Mouse (Mus musculus) ES-E14 (cell line): ENCODE measurements around the gene Nav2. TPM values are rescaled to one million over a fixed set of nuclear protein-coding genes. Genes with fewer than 3 reads are reported as not detected.

ENCODE experiments used
- DNase-seq: peaks from one replicate; pipeline ENCODE4 v3.0.0-alpha.2; 2013; ENCODE audit warnings: low read depth, low spot score
- H3K27ac ChIP-seq: 2 replicates; pipeline ENCODE4 v1.5.1; 2012; ENCODE audit warnings: low read depth, mild to moderate bottlenecking, low read length, moderate library complexity, mixed read lengths; ENCODE audit not compliant: poor library complexity, insufficient read depth, severe bottlenecking
- H3K36me3 ChIP-seq: 2 replicates; pipeline ENCODE4 v1.6.1; 2012; ENCODE audit warnings: mild to moderate bottlenecking, low read length, moderate library complexity, mixed read lengths; ENCODE audit not compliant: control insufficient read depth, poor library complexity, insufficient read depth, severe bottlenecking
- H3K4me1 ChIP-seq, 2 experiments: fragments of 150-350 bp in 1 of 2; sonication (generic) in 1 of 2; 2 replicates each; pipeline ENCODE4 v1.6.1; 2012; ENCODE audit warnings: low read length in 2 of 2, mild to moderate bottlenecking in 1 of 2, mixed read lengths in 1 of 2; ENCODE audit not compliant: control insufficient read depth in 2 of 2, insufficient read depth in 2 of 2, poor library complexity in 1 of 2
- H3K4me3 ChIP-seq, 2 experiments: fragments of 150-350 bp in 1 of 2; sonication (generic) in 1 of 2; 2 replicates each; pipeline ENCODE4 v1.5.1; 2012; ENCODE audit warnings: low read length in 2 of 2, low read depth in 1 of 2, mild to moderate bottlenecking in 1 of 2, mixed read lengths in 1 of 2; ENCODE audit not compliant: insufficient read depth in 1 of 2, poor library complexity in 1 of 2, severe bottlenecking in 1 of 2
- H3K9ac ChIP-seq: 2 replicates; pipeline ENCODE4 v1.6.1; 2012; ENCODE audit warnings: low read depth, mild to moderate bottlenecking, low read length, mixed read lengths; ENCODE audit not compliant: poor library complexity, insufficient read depth, severe bottlenecking
- H3K9me3 ChIP-seq: fragments of 150-350 bp; sonication (generic); 2 replicates; pipeline ENCODE4 v1.6.1; 2012; ENCODE audit warnings: low read depth, mild to moderate bottlenecking, low read length; ENCODE audit not compliant: control insufficient read depth, insufficient read depth
- CHD2 ChIP-seq: IDR thresholded peaks from 2 replicates; pipeline ENCODE4 v1.6.1; 2014; ENCODE audit warnings: mild to moderate bottlenecking, low read depth, low read length, inconsistent platforms
- HCFC1 ChIP-seq: IDR thresholded peaks from 2 replicates; pipeline ENCODE4 v1.6.1; 2012; ENCODE audit warnings: low read length, inconsistent platforms, borderline replicate concordance; ENCODE audit not compliant: insufficient read depth
- MAFK ChIP-seq: IDR thresholded peaks from 2 replicates; pipeline ENCODE4 v1.6.1; 2014; ENCODE audit warnings: mild to moderate bottlenecking, low read depth, low read length, inconsistent platforms; ENCODE audit not compliant: insufficient read depth
- ZC3H11A ChIP-seq: IDR thresholded peaks from 2 replicates; pipeline ENCODE4 v1.6.1; 2012; ENCODE audit warnings: low read depth, mild to moderate bottlenecking, inconsistent platforms, low read length, borderline replicate concordance
- ZNF384 ChIP-seq: IDR thresholded peaks from 2 replicates; pipeline ENCODE4 v1.6.1; 2012; ENCODE audit warnings: low read depth, low read length, inconsistent platforms
- in situ Hi-C, 2 experiments: fragments of 600-800 bp; cut with MboI; formaldehyde crosslinking; loops; one replicate each; pipeline ENCODE4 v1.15.1; 2025; ENCODE audit warnings: low sequenced_read_pairs in 2 of 2, inconsistent platforms in 1 of 2; ENCODE audit not compliant: unreplicated experiment in 2 of 2
- total RNA-seq: library from RNA; depleted of rRNA; stranded (reverse); fragments of 300-350 nt; gene quantifications from 2 replicates; pipeline ENCODE4 v1.2.3, GENCODE M21; 2012

Nav2 gene
- total RNA-seq, 1 experiment: 18.2 TPM

GRCm38 (mm10) chr7:49084768-49085167 is 176.3 kb downstream of the Nav2 start:
- no peaks in the 10 kb centered on the region; a peak in 1 of 4 replicates for H3K4me1 ChIP-seq
- H3K9ac ChIP-seq: no peak overlapping the region
- H3K9me3 ChIP-seq: no peaks in the 10 kb centered on the region
- no peak overlapping the region for H3K4me3 ChIP-seq
- H3K27ac ChIP-seq: no peak overlapping the region
- H3K36me3 ChIP-seq: no peaks in the 10 kb centered on the region
- in situ Hi-C loops: no loop called here
- TF ChIP-seq HCFC1 (no peak), ZC3H11A (no peak), ZNF384 (no peak), CHD2 (no peak), MAFK (no peak)
- no peak for DNase-seq

GRCm38 (mm10) chr7:49085759-49086158 is 177.2 kb downstream of the Nav2 start:
- in situ Hi-C loops: no loop called here

GRCm38 (mm10) chr7:49087154-49087553 is 178.6 kb downstream of the Nav2 start:
- H3K4me3 ChIP-seq: no peak overlapping the region
- TF ChIP-seq ZC3H11A (no peak), CHD2 (no peak), HCFC1 (no peak), ZNF384 (no peak), MAFK (no peak)
- H3K9ac ChIP-seq: no peak overlapping the region
- no peaks in the 10 kb centered on the region; a peak in 1 of 4 replicates for H3K4me1 ChIP-seq
- H3K9me3 ChIP-seq: no peaks in the 10 kb centered on the region
- DNase-seq: no peak
- in situ Hi-C loops: no loop called here
- no peaks in the 10 kb centered on the region for H3K36me3 ChIP-seq
- H3K27ac ChIP-seq: no peak overlapping the region

More at GRCm38 (mm10) chr7:49085759-49086158, 177.2 kb downstream of the Nav2 start:
- H3K9me3 ChIP-seq: no peaks in the 10 kb centered on the region
- TF ChIP-seq ZC3H11A (no peak), ZNF384 (no peak), HCFC1 (no peak), CHD2 (no peak)
- DNase-seq: no peak
- H3K4me3 ChIP-seq: no peak overlapping the region
- H3K27ac ChIP-seq: no peak overlapping the region
- no peak overlapping the region for H3K9ac ChIP-seq
- no peaks in the 10 kb centered on the region for H3K36me3 ChIP-seq
- no peaks in the 10 kb centered on the region; a peak in 1 of 4 replicates for H3K4me1 ChIP-seq

- in situ Hi-C loops: no loop called here
- no peak overlapping the region for H3K27ac ChIP-seq
Measured at GRCm38 (mm10) chr7:49088198-49088912, 179.8 kb downstream of the Nav2 start.

More at GRCm38 (mm10) chr7:49088198-49088912, 179.8 kb downstream of the Nav2 start:
- Histone ChIP-seq H3K4me1 (no peaks in the 10 kb centered on the region; a peak in 1 of 4 replicates), H3K36me3 (no peaks in the 10 kb centered on the region), H3K9me3 (no peaks in the 10 kb centered on the region), H3K4me3 (no peak overlapping the region), H3K9ac (no peak overlapping the region)
- no peak for DNase-seq
- no peak for TF ChIP-seq ZNF384
- no peak for TF ChIP-seq MAFK
- TF ChIP-seq CHD2: no peak
- no peak for TF ChIP-seq HCFC1
- TF ChIP-seq ZC3H11A: no peak
